Mouse (Mus musculus) ES-Bruce4 (cell line): ENCODE results near the gene Qsox1.

Source experiments
- CTCF ChIP-seq: IDR thresholded peaks from one replicate; pipeline ENCODE4 v1.8.1; 2011; ENCODE audit warnings: low read depth, low read length
- POLR2A ChIP-seq: IDR thresholded peaks from one replicate; pipeline ENCODE4 v1.8.1; 2011; ENCODE audit warnings: low read length; ENCODE audit not compliant: insufficient read depth

GRCm38 (mm10) chr1:155742411-155743363 is 70.0 kb downstream of the Qsox1 start:
- no peak for TF ChIP-seq CTCF
- TF ChIP-seq POLR2A = no peak
